Mouse (Mus musculus) layer of hippocampus, adult 2 months (tissue): ENCODE results near the gene Ndufa5. TPM values are rescaled to one million over a fixed set of nuclear protein-coding genes. Genes with fewer than 3 reads are reported as not detected.

Experiments used
- DNase-seq, 2 experiments: peaks; one replicate each; pipeline ENCODE4 v3.0.0; 2022; ENCODE audit warnings: low spot score in 2 of 2
- H3K27ac ChIP-seq: fragments of 200-600 bp; 2 replicates; pipeline ENCODE4 v1.8.1; 2022
- H3K4me3 ChIP-seq: fragments of 200-600 bp; 2 replicates; pipeline ENCODE4 v1.8.1; 2022; ENCODE audit warnings: mild to moderate bottlenecking
- CTCF ChIP-seq: fragments of 200-600 bp; conservative IDR thresholded peaks from 2 replicates; pipeline ENCODE4 v1.8.1; 2022; ENCODE audit warnings: antibody characterized with exemption, mild to moderate bottlenecking, moderate library complexity
- total RNA-seq, 2 experiments: library from RNA; stranded (reverse); gene quantifications; 2 replicates each; pipeline ENCODE4 v1.2.3; 2021

Gene Ndufa5
- total RNA-seq, 2 experiments from 2014 or later: 266 to 275 TPM

GRCm38 (mm10) chr6:24549801-24550200 lies 22.0 kb upstream of the Ndufa5 start:
- Histone ChIP-seq H3K27ac (peak overlapping the region; percentile 32; the same call in 1 of the 2 replicates), H3K4me3 (no peak overlapping the region)
- DNase-seq: peak in 1 of 2 experiments; percentile 32
- no peak for TF ChIP-seq CTCF

GRCm38 (mm10) chr6:24546716-24547420 lies 19.1 kb upstream of the Ndufa5 start:
- Histone ChIP-seq H3K4me3 (no peak overlapping the region), H3K27ac (no peak overlapping the region)
- TF ChIP-seq CTCF: no peak
- no peak for DNase-seq

GRCm38 (mm10) chr6:24543119-24543591 lies 15.3 kb upstream of the Ndufa5 start:
- no peak for DNase-seq
- no peak for TF ChIP-seq CTCF
- Histone ChIP-seq H3K4me3 (no peak overlapping the region), H3K27ac (no peak overlapping the region)

GRCm38 (mm10) chr6:24542393-24542792 lies 14.6 kb upstream of the Ndufa5 start:
- TF ChIP-seq CTCF: no peak
- Histone ChIP-seq H3K27ac (no peak overlapping the region), H3K4me3 (no peak overlapping the region)
- DNase-seq: no peak

- TF ChIP-seq CTCF: no peak
- DNase-seq: no peak
- Histone ChIP-seq H3K4me3 (no peak overlapping the region), H3K27ac (no peak overlapping the region)
Observed at GRCm38 (mm10) chr6:24540106-24540505, 12.3 kb upstream of the Ndufa5 start.

- no peak for TF ChIP-seq CTCF
- H3K27ac ChIP-seq: no peak overlapping the region
- DNase-seq: no peak
- no peak overlapping the region for H3K4me3 ChIP-seq
Observed at GRCm38 (mm10) chr6:24538435-24538834, 10.6 kb upstream of the Ndufa5 start.

- H3K4me3 ChIP-seq: no peak overlapping the region
- no peak for DNase-seq
- no peak overlapping the region for H3K27ac ChIP-seq
- no peak for TF ChIP-seq CTCF
Observed at GRCm38 (mm10) chr6:24532804-24533203, 5.0 kb upstream of the Ndufa5 start.

- Histone ChIP-seq H3K27ac (0 out of 2 replicates have a peak overlapping the region, but pooled peaks have one; percentile 23), H3K4me3 (peak overlapping the region; percentile 42)
- TF ChIP-seq CTCF: no peak
- no peak for DNase-seq
Observed at GRCm38 (mm10) chr6:24530711-24531420, 3.1 kb upstream of the Ndufa5 start.

- Histone ChIP-seq H3K4me3 (peak overlapping the region; percentile 42), H3K27ac (0 out of 2 replicates have a peak overlapping the region, but pooled peaks have one; percentile 23)
- peak; percentile 47 to 55 for DNase-seq
- TF ChIP-seq CTCF: peak; percentile 77
Observed at GRCm38 (mm10) chr6:24530166-24530565, 2.4 kb upstream of the Ndufa5 start.

GRCm38 (mm10) chr6:24528064-24528243 lies 141 bp upstream of the Ndufa5 start, which contains the start of gene Asb15:
Gene Asb15 (plus strand): TSS chr6:24528144.
- H3K4me3 ChIP-seq: peak within 1 kb of the TSS; percentile 93
- H3K27ac ChIP-seq: peak within 1 kb of the TSS; percentile 90
- TF ChIP-seq CTCF: no peak
- no peak for DNase-seq

GRCm38 (mm10) chr6:24525705-24526104 lies 2.1 kb downstream of the Ndufa5 start:
- no peak for TF ChIP-seq CTCF
- peak overlapping the region; percentile 93; the same call in 1 of the 2 replicates for H3K4me3 ChIP-seq
- H3K27ac ChIP-seq: no peak overlapping the region
- no peak for DNase-seq

- DNase-seq: peak in 1 of 2 experiments; percentile 55
- Histone ChIP-seq H3K4me3 (no peak overlapping the region), H3K27ac (peak overlapping the region; percentile 90)
- TF ChIP-seq CTCF: peak; percentile 86
Observed at GRCm38 (mm10) chr6:24516197-24516596, 11.6 kb downstream of the Ndufa5 start.

GRCm38 (mm10) chr6:24514552-24515284 lies 13.1 kb downstream of the Ndufa5 start, which contains the start of gene Iqub:
Gene Iqub (minus strand): TSS chr6:24515067.
- DNase-seq: peak; percentile 80 to 92
- peak; percentile 19 for TF ChIP-seq CTCF
- peak within 1 kb of the TSS; percentile 90 for H3K27ac ChIP-seq

More at GRCm38 (mm10) chr6:24514552-24515284, 13.1 kb downstream of the Ndufa5 start, which contains the start of gene Iqub:
- H3K4me3 ChIP-seq: peak within 1 kb of the TSS; percentile 36
